Mouse (Mus musculus): ENCODE results near the gene Rps15a.

DNA sequence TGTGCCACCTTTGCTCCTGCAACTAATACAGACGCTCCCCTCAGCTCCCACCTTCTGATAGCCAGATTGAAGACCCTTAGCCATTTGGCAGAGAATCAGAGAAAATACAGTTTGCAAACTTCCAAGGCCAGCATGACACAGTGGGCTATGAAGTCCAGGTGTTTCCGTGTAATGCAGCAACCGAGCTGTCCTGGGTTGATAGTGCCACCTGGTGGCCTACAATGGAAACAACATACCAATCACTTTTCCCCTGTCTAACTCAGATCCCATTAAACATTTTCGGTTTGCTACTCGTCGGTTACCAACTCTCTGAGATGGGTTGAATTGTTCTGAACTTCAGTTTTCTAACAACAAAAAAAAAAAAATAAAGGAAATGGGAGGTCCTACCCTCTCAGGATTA lies 59.7 kb downstream of the Rps15a start:
- TF ChIP-seq GATA1 (IDR thresholded peaks at IDR 0.05; ENCODE audit: low read length) (no peak), TAL1 (IDR thresholded peaks at IDR 0.05; ENCODE audit: low read length) (no peak)

All from erythroblast, embryonic 14.5 days (primary cell).